Mouse (Mus musculus): ENCODE measurements around the gene Paqr7. TPM values are rescaled to one million over a fixed set of nuclear protein-coding genes. Genes with fewer than 3 reads are reported as not detected.
A peak's percentile ranks its signal among the peaks of the same experiment; 100 is the strongest.

Gene Paqr7
- polyA plus RNA-seq, 1 experiment from 2014 or later, result 1.1 TPM

- Histone ChIP-seq H3K9me3 (ENCODE audit: low read depth, low read length) (no peaks in the 10 kb centered on the region), H3K27me3 (ENCODE audit: insufficient read depth, low read length) (no peaks in the 10 kb centered on the region), H3K4me2 (peak overlapping the region; percentile 96), H3K9ac (peak overlapping the region; percentile 64), H3K27ac (ENCODE audit: low read depth) (peak overlapping the region; percentile 66), H3K4me1 (ENCODE audit: insufficient read depth) (0 out of 2 replicates have a peak, but pooled peaks cover 3% of the 10 kb centered on the region), H3K36me3 (ENCODE audit: insufficient read depth) (peaks cover 25% of the 10 kb centered on the region), H3K4me3 (ENCODE audit: low read depth, low read length) (peak overlapping the region; percentile 92)
- TF ChIP-seq CTCF (IDR thresholded peaks at IDR 0.05; ENCODE audit: low read depth), result no peak
- under 1% methylated on average over 31 of the region's 31 CpGs for WGBS
- ATAC-seq (ENCODE audit: insufficient read depth) (peak; percentile 31), DNase-seq (peak; percentile 68)
Observed at GRCm38 (mm10) chr4:134467435-134468214, 28.9 kb upstream of the Paqr7 start.

- WGBS, result under 1% methylated on average over 31 of the region's 31 CpGs
- H3K4me2 ChIP-seq, result peak within 1 kb of the TSS; percentile 96
- 0 out of 2 replicates have a peak, but pooled peaks cover 3% of the 10 kb centered on the region for H3K4me1 ChIP-seq (ENCODE audit: insufficient read depth)
- H3K9ac ChIP-seq, result peak within 1 kb of the TSS; percentile 93
- TF ChIP-seq CTCF (IDR thresholded peaks at IDR 0.05; ENCODE audit: low read depth), result no peak
- ATAC-seq (ENCODE audit: insufficient read depth) (peak; percentile 97), DNase-seq (peak; percentile 98)
- H3K27ac ChIP-seq (ENCODE audit: low read depth), result peak within 1 kb of the TSS; percentile 94
- no peaks in the 10 kb centered on the region for H3K9me3 ChIP-seq (ENCODE audit: low read depth, low read length)
- peaks cover 31% of the 10 kb centered on the region for H3K36me3 ChIP-seq (ENCODE audit: insufficient read depth)
- H3K27me3 ChIP-seq (ENCODE audit: insufficient read depth, low read length), result no peaks in the 10 kb centered on the region
- peak within 1 kb of the TSS; percentile 92 for H3K4me3 ChIP-seq (ENCODE audit: low read depth, low read length)
Observed at GRCm38 (mm10) chr4:134468215-134468575, 28.3 kb upstream of the Paqr7 start, which contains the start of gene Stmn1. TSS of gene Stmn1 (plus strand) at chr4:134468320.

- DNase-seq (peak; percentile 97), ATAC-seq (ENCODE audit: insufficient read depth) (peak; percentile 84)
- no peak for TF ChIP-seq CTCF (IDR thresholded peaks at IDR 0.05; ENCODE audit: low read depth)
- no peaks in the 10 kb centered on the region for H3K9me3 ChIP-seq (ENCODE audit: low read depth, low read length)
- peak overlapping the region; percentile 92 for H3K4me3 ChIP-seq (ENCODE audit: low read depth, low read length)
- under 1% methylated on average over 66 of the region's 68 CpGs for whole genome bisulfite sequencing
- no peaks in the 10 kb centered on the region for H3K27me3 ChIP-seq (ENCODE audit: insufficient read depth, low read length)
- peak overlapping the region; percentile 94 for H3K27ac ChIP-seq (ENCODE audit: low read depth)
- 0 out of 2 replicates have a peak, but pooled peaks cover 3% of the 10 kb centered on the region for H3K4me1 ChIP-seq (ENCODE audit: insufficient read depth)
- H3K9ac ChIP-seq, result peak overlapping the region; percentile 93
- peak overlapping the region; percentile 96 for H3K4me2 ChIP-seq
- H3K36me3 ChIP-seq (ENCODE audit: insufficient read depth), result peaks cover 32% of the 10 kb centered on the region
Observed at GRCm38 (mm10) chr4:134468578-134469266, 27.8 kb upstream of the Paqr7 start.

- peaks cover 39% of the 10 kb centered on the region for H3K36me3 ChIP-seq (ENCODE audit: insufficient read depth)
- DNase-seq, result no peak
- H3K4me3 ChIP-seq (ENCODE audit: low read depth, low read length), result peak overlapping the region; percentile 92
- ATAC-seq (ENCODE audit: insufficient read depth), result no peak
- peak overlapping the region; percentile 93 for H3K9ac ChIP-seq
- peak overlapping the region; percentile 96 for H3K4me2 ChIP-seq
- TF ChIP-seq CTCF (IDR thresholded peaks at IDR 0.05; ENCODE audit: low read depth), result no peak
- H3K9me3 ChIP-seq (ENCODE audit: low read depth, low read length), result no peaks in the 10 kb centered on the region
- 0 out of 2 replicates have a peak, but pooled peaks cover 3% of the 10 kb centered on the region for H3K4me1 ChIP-seq (ENCODE audit: insufficient read depth)
- H3K27me3 ChIP-seq (ENCODE audit: insufficient read depth, low read length), result no peaks in the 10 kb centered on the region
- peak overlapping the region; percentile 94 for H3K27ac ChIP-seq (ENCODE audit: low read depth)
- WGBS, result 15% methylated on average over 6 of the region's 6 CpGs
Observed at GRCm38 (mm10) chr4:134469341-134469796, 27.1 kb upstream of the Paqr7 start.

GRCm38 (mm10) chr4:134469985-134470384 lies 26.5 kb upstream of the Paqr7 start:
- Histone ChIP-seq H3K4me3 (ENCODE audit: low read depth, low read length) (peak overlapping the region; percentile 92), H3K9ac (peak overlapping the region; percentile 93), H3K27ac (ENCODE audit: low read depth) (no peak overlapping the region), H3K36me3 (ENCODE audit: insufficient read depth) (peaks cover 45% of the 10 kb centered on the region), H3K9me3 (ENCODE audit: low read depth, low read length) (no peaks in the 10 kb centered on the region), H3K4me1 (ENCODE audit: insufficient read depth) (0 out of 2 replicates have a peak, but pooled peaks cover 3% of the 10 kb centered on the region), H3K27me3 (ENCODE audit: insufficient read depth, low read length) (no peaks in the 10 kb centered on the region), H3K4me2 (peak overlapping the region; percentile 96)
- DNase-seq (no peak), ATAC-seq (ENCODE audit: insufficient read depth) (no peak)
- no peak for TF ChIP-seq CTCF (IDR thresholded peaks at IDR 0.05; ENCODE audit: low read depth)
- 60% methylated on average over 3 of the region's 3 CpGs for WGBS

GRCm38 (mm10) chr4:134471469-134471868 lies 25.0 kb upstream of the Paqr7 start:
- Histone ChIP-seq H3K27ac (ENCODE audit: low read depth) (no peak overlapping the region), H3K9me3 (ENCODE audit: low read depth, low read length) (no peaks in the 10 kb centered on the region), H3K4me1 (ENCODE audit: insufficient read depth) (0 out of 2 replicates have a peak, but pooled peaks cover 3% of the 10 kb centered on the region), H3K9ac (no peak overlapping the region), H3K36me3 (ENCODE audit: insufficient read depth) (peaks cover 60% of the 10 kb centered on the region), H3K4me2 (no peak overlapping the region), H3K4me3 (ENCODE audit: low read depth, low read length) (no peak overlapping the region), H3K27me3 (ENCODE audit: insufficient read depth, low read length) (no peaks in the 10 kb centered on the region)
- DNase-seq (peak; percentile 40), ATAC-seq (ENCODE audit: insufficient read depth) (no peak)
- TF ChIP-seq CTCF (IDR thresholded peaks at IDR 0.05; ENCODE audit: low read depth), result peak; percentile 44

- Histone ChIP-seq H3K36me3 (ENCODE audit: insufficient read depth) (peaks cover 65% of the 10 kb centered on the region), H3K9me3 (ENCODE audit: low read depth, low read length) (no peaks in the 10 kb centered on the region), H3K4me3 (ENCODE audit: low read depth, low read length) (no peak overlapping the region), H3K27ac (ENCODE audit: low read depth) (no peak overlapping the region), H3K4me1 (ENCODE audit: insufficient read depth) (no peaks in the 10 kb centered on the region), H3K9ac (no peak overlapping the region), H3K4me2 (no peak overlapping the region), H3K27me3 (ENCODE audit: insufficient read depth, low read length) (no peaks in the 10 kb centered on the region)
- no peak for TF ChIP-seq CTCF (IDR thresholded peaks at IDR 0.05; ENCODE audit: low read depth)
- 78% methylated on average over 4 of the region's 4 CpGs for WGBS
- ATAC-seq (ENCODE audit: insufficient read depth), result no peak
- DNase-seq, result no peak
Observed at GRCm38 (mm10) chr4:134473764-134474163, 22.7 kb upstream of the Paqr7 start.

Measured in lung, embryonic 14.5 days (tissue).